Mouse (Mus musculus): ENCODE measurements around the gene Invs.

GRCm38 (mm10) chr4:48281121-48281520 is 1.6 kb downstream of the Invs start:
- TF ChIP-seq CTCF (IDR thresholded peaks at IDR 0.05; ENCODE audit: extremely low read depth, insufficient read depth, low read length) (no peak), POLR2A (IDR thresholded peaks at IDR 0.05; ENCODE audit: extremely low read depth, insufficient read depth, low read length) (no peak)
